Mouse (Mus musculus): ENCODE results near the gene Syngap1. TPM values are rescaled to one million over a fixed set of nuclear protein-coding genes. Genes with fewer than 3 reads are reported as not detected.
A peak's percentile ranks its signal among the peaks of the same experiment; 100 is the strongest.

The Syngap1 gene
- polyA plus RNA-seq, 1 experiment from 2014 or later = 7.4 TPM

GRCm38 (mm10) chr17:26950560-26951288 is 9.7 kb downstream of the Syngap1 start:
- no peak for ATAC-seq (ENCODE audit: low read depth)
- peaks cover 69% of the 10 kb centered on the region for H3K4me1 ChIP-seq (ENCODE audit: control insufficient read depth, insufficient read depth, low read length)

GRCm38 (mm10) chr17:26951406-26951805 is 10.4 kb downstream of the Syngap1 start:
- 0% methylated on average over 7 of the region's 11 CpGs for WGBS
- Histone ChIP-seq H3K4me2 (ENCODE audit: low read depth, low read length) (peak overlapping the region; percentile 89), H3K36me3 (ENCODE audit: control insufficient read depth, insufficient read depth, low read length) (peaks cover 14% of the 10 kb centered on the region), H3K4me3 (ENCODE audit: low read depth, low read length) (peak overlapping the region; percentile 35), H3K27me3 (ENCODE audit: control insufficient read depth, insufficient read depth, low read length) (no peaks in the 10 kb centered on the region), H3K4me1 (ENCODE audit: control insufficient read depth, insufficient read depth, low read length) (peaks cover 62% of the 10 kb centered on the region), H3K9me3 (ENCODE audit: control insufficient read depth, low read length) (no peaks in the 10 kb centered on the region), H3K27ac (ENCODE audit: low read depth, low read length) (peak overlapping the region; percentile 60; the same call in 1 of the 2 replicates), H3K9ac (replicated peaks; ENCODE audit: low read depth, low read length) (peak overlapping the region; percentile 51)
- ATAC-seq (ENCODE audit: low read depth) = peak; percentile 65; the same call in 1 of the 2 replicates

More at GRCm38 (mm10) chr17:26950560-26951288, 9.7 kb downstream of the Syngap1 start:
- no peaks in the 10 kb centered on the region for H3K9me3 ChIP-seq (ENCODE audit: control insufficient read depth, low read length)
- H3K4me2 ChIP-seq (ENCODE audit: low read depth, low read length) = peak overlapping the region; percentile 89
- H3K36me3 ChIP-seq (ENCODE audit: control insufficient read depth, insufficient read depth, low read length) = peaks cover 11% of the 10 kb centered on the region
- peak overlapping the region; percentile 60; the same call in 1 of the 2 replicates for H3K27ac ChIP-seq (ENCODE audit: low read depth, low read length)
- 31% methylated on average over 7 of the region's 7 CpGs for WGBS
- H3K9ac ChIP-seq (replicated peaks; ENCODE audit: low read depth, low read length) = peak overlapping the region; percentile 51; the same call in 1 of the 2 replicates
- no peaks in the 10 kb centered on the region for H3K27me3 ChIP-seq (ENCODE audit: control insufficient read depth, insufficient read depth, low read length)
- H3K4me3 ChIP-seq (ENCODE audit: low read depth, low read length) = peak overlapping the region; percentile 35

- Histone ChIP-seq H3K9ac (replicated peaks; ENCODE audit: low read depth, low read length) (peak overlapping the region; percentile 51), H3K27me3 (ENCODE audit: control insufficient read depth, insufficient read depth, low read length) (no peaks in the 10 kb centered on the region), H3K4me3 (ENCODE audit: low read depth, low read length) (peak overlapping the region; percentile 35), H3K27ac (ENCODE audit: low read depth, low read length) (peak overlapping the region; percentile 60; the same call in 1 of the 2 replicates), H3K9me3 (ENCODE audit: control insufficient read depth, low read length) (no peaks in the 10 kb centered on the region), H3K4me2 (ENCODE audit: low read depth, low read length) (peak overlapping the region; percentile 89), H3K36me3 (ENCODE audit: control insufficient read depth, insufficient read depth, low read length) (peaks cover 21% of the 10 kb centered on the region), H3K4me1 (ENCODE audit: control insufficient read depth, insufficient read depth, low read length) (peaks cover 54% of the 10 kb centered on the region)
- 3% methylated on average over 23 of the region's 23 CpGs for WGBS
- ATAC-seq (ENCODE audit: low read depth) = 0 out of 2 replicates have a peak, but pooled peaks have one; percentile 26
Observed at GRCm38 (mm10) chr17:26951952-26952877, 11.2 kb downstream of the Syngap1 start.

- Histone ChIP-seq H3K4me1 (ENCODE audit: control insufficient read depth, insufficient read depth, low read length) (peaks cover 48% of the 10 kb centered on the region), H3K4me3 (ENCODE audit: low read depth, low read length) (peak overlapping the region; percentile 35), H3K36me3 (ENCODE audit: control insufficient read depth, insufficient read depth, low read length) (peaks cover 26% of the 10 kb centered on the region), H3K27ac (ENCODE audit: low read depth, low read length) (no peak overlapping the region), H3K9me3 (ENCODE audit: control insufficient read depth, low read length) (no peaks in the 10 kb centered on the region), H3K27me3 (ENCODE audit: control insufficient read depth, insufficient read depth, low read length) (no peaks in the 10 kb centered on the region), H3K4me2 (ENCODE audit: low read depth, low read length) (peak overlapping the region; percentile 89), H3K9ac (replicated peaks; ENCODE audit: low read depth, low read length) (peak overlapping the region; percentile 39)
- 27% methylated on average over 6 of the region's 6 CpGs for WGBS
- ATAC-seq (ENCODE audit: low read depth) = no peak
Observed at GRCm38 (mm10) chr17:26953201-26953600, 12.1 kb downstream of the Syngap1 start.

- no peak for ATAC-seq (ENCODE audit: low read depth)
- Histone ChIP-seq H3K36me3 (ENCODE audit: control insufficient read depth, insufficient read depth, low read length) (peaks cover 30% of the 10 kb centered on the region), H3K4me1 (ENCODE audit: control insufficient read depth, insufficient read depth, low read length) (peaks cover 48% of the 10 kb centered on the region), H3K9ac (replicated peaks; ENCODE audit: low read depth, low read length) (peak overlapping the region; percentile 39; the same call in 1 of the 2 replicates), H3K27me3 (ENCODE audit: control insufficient read depth, insufficient read depth, low read length) (no peaks in the 10 kb centered on the region), H3K27ac (ENCODE audit: low read depth, low read length) (0 out of 2 replicates have a peak overlapping the region, but pooled peaks have one; percentile 16), H3K9me3 (ENCODE audit: control insufficient read depth, low read length) (no peaks in the 10 kb centered on the region), H3K4me3 (ENCODE audit: low read depth, low read length) (peak overlapping the region; percentile 13), H3K4me2 (ENCODE audit: low read depth, low read length) (peak overlapping the region; percentile 89)
- 20% methylated on average over 12 of the region's 16 CpGs for WGBS
Observed at GRCm38 (mm10) chr17:26953726-26954125, 12.7 kb downstream of the Syngap1 start.

GRCm38 (mm10) chr17:26956309-26956708 is 15.3 kb downstream of the Syngap1 start:
- no peak overlapping the region for H3K4me3 ChIP-seq (ENCODE audit: low read depth, low read length)
- H3K4me1 ChIP-seq (ENCODE audit: control insufficient read depth, insufficient read depth, low read length) = peaks cover 25% of the 10 kb centered on the region
- H3K9me3 ChIP-seq (ENCODE audit: control insufficient read depth, low read length) = no peaks in the 10 kb centered on the region
- H3K27ac ChIP-seq (ENCODE audit: low read depth, low read length) = no peak overlapping the region
- H3K27me3 ChIP-seq (ENCODE audit: control insufficient read depth, insufficient read depth, low read length) = no peaks in the 10 kb centered on the region
- WGBS = 90% methylated on average over 5 of the region's 5 CpGs
- no peak for ATAC-seq (ENCODE audit: low read depth)
- no peak overlapping the region for H3K4me2 ChIP-seq (ENCODE audit: low read depth, low read length)
- H3K9ac ChIP-seq (replicated peaks; ENCODE audit: low read depth, low read length) = no peak overlapping the region
- peaks cover 46% of the 10 kb centered on the region for H3K36me3 ChIP-seq (ENCODE audit: control insufficient read depth, insufficient read depth, low read length)

- Histone ChIP-seq H3K9me3 (ENCODE audit: control insufficient read depth, low read length) (no peaks in the 10 kb centered on the region), H3K4me1 (ENCODE audit: control insufficient read depth, insufficient read depth, low read length) (peaks cover 22% of the 10 kb centered on the region), H3K27ac (ENCODE audit: low read depth, low read length) (no peak overlapping the region), H3K36me3 (ENCODE audit: control insufficient read depth, insufficient read depth, low read length) (peaks cover 52% of the 10 kb centered on the region), H3K4me3 (ENCODE audit: low read depth, low read length) (no peak overlapping the region), H3K27me3 (ENCODE audit: control insufficient read depth, insufficient read depth, low read length) (no peaks in the 10 kb centered on the region), H3K4me2 (ENCODE audit: low read depth, low read length) (no peak overlapping the region), H3K9ac (replicated peaks; ENCODE audit: low read depth, low read length) (no peak overlapping the region)
- 95% methylated on average over 18 of the region's 18 CpGs for WGBS
- no peak for ATAC-seq (ENCODE audit: low read depth)
Observed at GRCm38 (mm10) chr17:26956895-26957294, 15.8 kb downstream of the Syngap1 start.

GRCm38 (mm10) chr17:26957872-26958271 is 16.8 kb downstream of the Syngap1 start:
- H3K4me1 ChIP-seq (ENCODE audit: control insufficient read depth, insufficient read depth, low read length) = peaks cover 12% of the 10 kb centered on the region
- no peak for ATAC-seq (ENCODE audit: low read depth)
- H3K4me2 ChIP-seq (ENCODE audit: low read depth, low read length) = no peak overlapping the region
- no peak overlapping the region for H3K4me3 ChIP-seq (ENCODE audit: low read depth, low read length)
- 98% methylated on average over 5 of the region's 5 CpGs for WGBS
- H3K27ac ChIP-seq (ENCODE audit: low read depth, low read length) = no peak overlapping the region
- no peaks in the 10 kb centered on the region for H3K9me3 ChIP-seq (ENCODE audit: control insufficient read depth, low read length)
- H3K9ac ChIP-seq (replicated peaks; ENCODE audit: low read depth, low read length) = no peak overlapping the region
- no peaks in the 10 kb centered on the region for H3K27me3 ChIP-seq (ENCODE audit: control insufficient read depth, insufficient read depth, low read length)
- H3K36me3 ChIP-seq (ENCODE audit: control insufficient read depth, insufficient read depth, low read length) = peaks cover 60% of the 10 kb centered on the region
